Mouse (Mus musculus) heart, postnatal 36 days (tissue): ENCODE data around the gene Hexim2. TPM values are rescaled to one million over a fixed set of nuclear protein-coding genes. Genes with fewer than 3 reads are reported as not detected.
A peak's percentile ranks its signal among the peaks of the same experiment; 100 is the strongest.

Experiments
- DNase-seq, 2 experiments: peaks; one replicate each; pipeline ENCODE4 v3.0.0; 2021 to 2022
- intact Hi-C: fragments of 180-260 bp; cut with DNase I; formaldehyde crosslinking; loops from one replicate; pipeline ENCODE4 v1.15.1; 2025
- total RNA-seq, 2 experiments: library from RNA; stranded (reverse); gene quantifications; 2 replicates each; pipeline ENCODE4 v1.2.3; 2021

The Hexim2 gene
- total RNA-seq = 1 to 10 TPM; 2.0 to 2.1 TPM

GRCm38 (mm10) chr11:103131701-103132575 lies at the start of gene Hexim2:
Hexim2 (plus strand) TSS chr11:103132429.
- peak in 1 of 2 experiments; percentile 67 for DNase-seq
- intact Hi-C loops = loop anchor here (1.0 to 2.0 kb wide), 3 partner anchors 15 to 30 kb away; no protein-coding TSS in a partner anchor

- intact Hi-C loops = no loop called here
- no peak for DNase-seq
These were observed 38.9 kb upstream of the Hexim2 start for GRCm38 (mm10) chr11:103093306-103093705.

- intact Hi-C loops = no loop called here
- DNase-seq = peak; percentile 36 to 52
These were observed 38.1 kb upstream of the Hexim2 start for GRCm38 (mm10) chr11:103093862-103094833.

GRCm38 (mm10) chr11:103095107-103095670 lies 37.0 kb upstream of the Hexim2 start:
- DNase-seq = no peak
- intact Hi-C loops = no loop called here

GRCm38 (mm10) chr11:103095801-103096200 lies 36.4 kb upstream of the Hexim2 start:
- intact Hi-C loops = no loop called here
- no peak for DNase-seq

GRCm38 (mm10) chr11:103096979-103097894 lies 35.0 kb upstream of the Hexim2 start:
- intact Hi-C loops = no loop called here
- no peak for DNase-seq

GRCm38 (mm10) chr11:103098531-103099190 lies 33.6 kb upstream of the Hexim2 start:
- no peak for DNase-seq

GRCm38 (mm10) chr11:103099352-103099940 lies 32.8 kb upstream of the Hexim2 start:
- intact Hi-C loops = no loop called here
- no peak for DNase-seq

More at GRCm38 (mm10) chr11:103098531-103099190, 33.6 kb upstream of the Hexim2 start:
- intact Hi-C loops = no loop called here

GRCm38 (mm10) chr11:103100361-103100760 lies 31.9 kb upstream of the Hexim2 start:
- intact Hi-C loops = no loop called here
- no peak for DNase-seq

- intact Hi-C loops = no loop called here
- DNase-seq = peak; percentile 89 to 90
These were observed 30.8 kb upstream of the Hexim2 start, which contains the start of the genes Plcd3 and Acbd4 for GRCm38 (mm10) chr11:103101481-103101865. Plcd3 (minus strand) TSS chr11:103101658. Acbd4 (plus strand) TSS chr11:103101682.

GRCm38 (mm10) chr11:103101866-103102501 lies 30.2 kb upstream of the Hexim2 start:
- DNase-seq = peak; percentile 83 to 85
- intact Hi-C loops = loop anchor here (1.0 kb wide), 2 partner anchors 30 to 56 kb away; partner anchors contain the start of gene Hexim2

GRCm38 (mm10) chr11:103102725-103103349 lies 29.4 kb upstream of the Hexim2 start:
- DNase-seq = peak; percentile 99 to 100
- intact Hi-C loops = loop anchor here (1.0 kb wide), 2 partner anchors 29 to 55 kb away; partner anchors contain the start of gene Hexim2

GRCm38 (mm10) chr11:103103621-103104020 lies 28.6 kb upstream of the Hexim2 start:
- no peak for DNase-seq
- intact Hi-C loops = no loop called here

GRCm38 (mm10) chr11:103104469-103104868 lies 27.8 kb upstream of the Hexim2 start:
- intact Hi-C loops = no loop called here
- no peak for DNase-seq

GRCm38 (mm10) chr11:103105180-103105725 lies 27.0 kb upstream of the Hexim2 start:
- intact Hi-C loops = no loop called here
- DNase-seq = no peak

GRCm38 (mm10) chr11:103105810-103106209 lies 26.4 kb upstream of the Hexim2 start:
- no peak for DNase-seq
- intact Hi-C loops = no loop called here

- intact Hi-C loops = no loop called here
- no peak for DNase-seq
These were observed 25.8 kb upstream of the Hexim2 start for GRCm38 (mm10) chr11:103106386-103106785.
